Mouse (Mus musculus): ENCODE results near the gene Pcsk5. TPM values are rescaled to one million over a fixed set of nuclear protein-coding genes. Genes with fewer than 3 reads are reported as not detected.

The Pcsk5 gene
- polyA plus RNA-seq, 3 experiments from 2014 or later: not detected

- no peak for ATAC-seq
These were observed 104.7 kb downstream of the Pcsk5 start for GRCm38 (mm10) chr19:17732676-17733277.

- ATAC-seq: no peak
These were observed 120.4 kb downstream of the Pcsk5 start for GRCm38 (mm10) chr19:17717066-17717465.

- no peak for ATAC-seq
These were observed 122.0 kb downstream of the Pcsk5 start for GRCm38 (mm10) chr19:17715281-17715955.

- no peak for ATAC-seq
These were observed 145.8 kb downstream of the Pcsk5 start for GRCm38 (mm10) chr19:17691626-17692025.

- no peak for ATAC-seq
These were observed 159.1 kb downstream of the Pcsk5 start for GRCm38 (mm10) chr19:17678371-17678770.

GRCm38 (mm10) chr19:17662676-17663075 is 174.8 kb downstream of the Pcsk5 start:
- ATAC-seq: no peak

- no peak for ATAC-seq
These were observed 175.2 kb downstream of the Pcsk5 start for GRCm38 (mm10) chr19:17662271-17662670.

- ATAC-seq: no peak
These were observed 178.1 kb downstream of the Pcsk5 start for GRCm38 (mm10) chr19:17659321-17659720.

GRCm38 (mm10) chr19:17650831-17651502 is 186.5 kb downstream of the Pcsk5 start:
- ATAC-seq: no peak

GRCm38 (mm10) chr19:17649967-17650366 is 187.5 kb downstream of the Pcsk5 start:
- no peak for ATAC-seq

GRCm38 (mm10) chr19:17643128-17643797 is 194.2 kb downstream of the Pcsk5 start:
- no peak for ATAC-seq

- no peak for ATAC-seq
These were observed 201.4 kb downstream of the Pcsk5 start for GRCm38 (mm10) chr19:17635984-17636383.

- ATAC-seq: no peak
These were observed 221.8 kb downstream of the Pcsk5 start for GRCm38 (mm10) chr19:17615646-17616045.

GRCm38 (mm10) chr19:17606510-17606909 is 230.9 kb downstream of the Pcsk5 start:
- no peak for ATAC-seq

GRCm38 (mm10) chr19:17606093-17606492 is 231.3 kb downstream of the Pcsk5 start:
- ATAC-seq: no peak

- no peak for ATAC-seq
These were observed 234.1 kb downstream of the Pcsk5 start for GRCm38 (mm10) chr19:17603322-17603721.

GRCm38 (mm10) chr19:17600347-17600746 is 237.1 kb downstream of the Pcsk5 start:
- ATAC-seq: no peak

- no peak for ATAC-seq
These were observed 244.6 kb downstream of the Pcsk5 start for GRCm38 (mm10) chr19:17592790-17593189.

GRCm38 (mm10) chr19:17591335-17591734 is 246.1 kb downstream of the Pcsk5 start:
- no peak for ATAC-seq

- no peak for ATAC-seq
These were observed 247.1 kb downstream of the Pcsk5 start for GRCm38 (mm10) chr19:17590314-17590713.

- no peak for ATAC-seq
These were observed 260.0 kb downstream of the Pcsk5 start for GRCm38 (mm10) chr19:17577412-17577811.

GRCm38 (mm10) chr19:17574564-17574963 is 262.9 kb downstream of the Pcsk5 start:
- no peak for ATAC-seq

- ATAC-seq: no peak
These were observed 265.1 kb downstream of the Pcsk5 start for GRCm38 (mm10) chr19:17572315-17572714.

Measured in inflammation-experienced regulatory T-cells, adult 6 months (primary cell).